Mouse (Mus musculus) cerebellum, adult 2 months (tissue): ENCODE measurements around the gene Uncx.

ENCODE experiments used
- CTCF ChIP-seq: fragments of 200-500 bp; IDR thresholded peaks from 2 replicates; pipeline ENCODE4 v1.5.1; 2011; ENCODE audit warnings: low read depth, mild to moderate bottlenecking, control low read depth, low read length, moderate library complexity, borderline replicate concordance; ENCODE audit not compliant: insufficient read depth
- POLR2A ChIP-seq: fragments of 200-500 bp; IDR thresholded peaks from 2 replicates; pipeline ENCODE4 v1.6.1; 2011; ENCODE audit warnings: low read length, control low read depth, borderline replicate concordance; ENCODE audit not compliant: insufficient read depth

DNA sequence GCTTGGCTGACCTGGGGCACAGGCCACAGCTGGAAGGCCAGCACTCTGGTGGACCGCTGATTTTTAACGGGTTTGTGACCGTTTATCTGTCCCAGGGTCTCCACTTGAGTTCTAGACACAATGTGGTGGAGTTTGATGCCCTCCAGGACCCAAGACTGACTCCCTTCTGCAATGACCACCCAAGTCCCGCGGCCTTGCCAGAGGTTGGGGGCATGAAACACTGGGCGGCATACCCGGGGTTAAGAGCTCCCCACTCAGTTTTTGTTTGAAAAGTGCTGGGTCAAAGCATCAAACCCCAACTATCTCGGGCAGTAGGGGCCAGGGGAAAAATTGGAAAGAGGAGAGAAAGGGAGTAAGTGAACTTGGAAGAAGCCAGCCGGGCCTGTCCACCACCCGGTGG lies 13.8 kb downstream of the Uncx start:
- TF ChIP-seq CTCF = no peak
- TF ChIP-seq POLR2A = no peak
